Mouse (Mus musculus) cerebellum, adult 11-12 months (tissue): ENCODE data around the gene Abcb4.
A peak's percentile ranks its signal among the peaks of the same experiment; 100 is the strongest.
"Not testable (repeated sequence)": the region's sequence is repeated elsewhere in the genome, so short reads cannot be mapped to it uniquely, and the experiment has no call there.

Experiments used
- DNase-seq: peaks from one replicate; pipeline ENCODE4 v3.0.0; 2022

Gene Abcb4

GRCm38 (mm10) chr5:8911567-8912198 is 18.2 kb downstream of the Abcb4 start:
- DNase-seq, result no peak

GRCm38 (mm10) chr5:8916400-8916799 is 22.9 kb downstream of the Abcb4 start:
- no peak for DNase-seq

- DNase-seq, result no peak
These were observed 23.6 kb downstream of the Abcb4 start for GRCm38 (mm10) chr5:8917069-8917468.

- DNase-seq, result no peak
These were observed 34.9 kb downstream of the Abcb4 start for GRCm38 (mm10) chr5:8928440-8928839.

GRCm38 (mm10) chr5:8937965-8938364 is 44.4 kb downstream of the Abcb4 start:
- DNase-seq, result no peak

- not testable (repeated sequence) for DNase-seq
These were observed 47.7 kb downstream of the Abcb4 start for GRCm38 (mm10) chr5:8941266-8941665.

GRCm38 (mm10) chr5:8943836-8944235 is 50.3 kb downstream of the Abcb4 start:
- DNase-seq, result no peak

GRCm38 (mm10) chr5:8947423-8948110 is 54.0 kb downstream of the Abcb4 start:
- DNase-seq, result no peak

- no peak for DNase-seq
These were observed 60.1 kb downstream of the Abcb4 start for GRCm38 (mm10) chr5:8953660-8954059.

GRCm38 (mm10) chr5:8955544-8955943 is 62.0 kb downstream of the Abcb4 start:
- DNase-seq, result no peak

- no peak for DNase-seq
These were observed 67.0 kb downstream of the Abcb4 start for GRCm38 (mm10) chr5:8960534-8960933.

GRCm38 (mm10) chr5:8964487-8964886 is 71.0 kb downstream of the Abcb4 start:
- DNase-seq, result no peak

- DNase-seq, result no peak
These were observed 77.2 kb downstream of the Abcb4 start for GRCm38 (mm10) chr5:8970694-8971093.

- DNase-seq, result no peak
These were observed 78.8 kb downstream of the Abcb4 start for GRCm38 (mm10) chr5:8972355-8972754.

GRCm38 (mm10) chr5:8974721-8975120 is 81.2 kb downstream of the Abcb4 start:
- no peak for DNase-seq

GRCm38 (mm10) chr5:8985470-8985869 is 92.0 kb downstream of the Abcb4 start:
- DNase-seq, result no peak

GRCm38 (mm10) chr5:8987925-8988324 is 94.4 kb downstream of the Abcb4 start:
- DNase-seq, result no peak

GRCm38 (mm10) chr5:8990526-8990925 is 97.0 kb downstream of the Abcb4 start:
- DNase-seq, result no peak

GRCm38 (mm10) chr5:8991626-8992025 is 98.1 kb downstream of the Abcb4 start:
- no peak for DNase-seq

GRCm38 (mm10) chr5:8995966-8996685 is 102.6 kb downstream of the Abcb4 start:
- no peak for DNase-seq

GRCm38 (mm10) chr5:8996686-8997512 is 103.4 kb downstream of the Abcb4 start, which contains the start of gene Crot:
Gene Crot (minus strand): TSS chr5:8997324.
- DNase-seq, result peak; percentile 93

GRCm38 (mm10) chr5:8997513-8997895 is 104.0 kb downstream of the Abcb4 start:
- DNase-seq, result no peak

GRCm38 (mm10) chr5:8999108-8999507 is 105.6 kb downstream of the Abcb4 start:
- DNase-seq, result no peak
